Mouse (Mus musculus) left cerebral cortex, postnatal 4 days (tissue): Measurements from ENCODE around the gene Jph4. TPM values are rescaled to one million over a fixed set of nuclear protein-coding genes. Genes with fewer than 3 reads are reported as not detected.
A peak's percentile ranks its signal among the peaks of the same experiment; 100 is the strongest.

Experiments used
- DNase-seq: peaks from one replicate; pipeline ENCODE4 v3.0.0-alpha.2; 2022
- intact Hi-C: fragments of 180-260 bp; cut with DNase I; formaldehyde crosslinking; loops from one replicate; pipeline ENCODE4 v1.15.1; 2025
- total RNA-seq, 2 experiments: library from RNA; stranded (reverse); gene quantifications; 2 replicates each; pipeline ENCODE4 v1.2.3; 2021

Gene Jph4
- total RNA-seq, 2 experiments from 2014 or later, result 366 to 399 TPM

DNA sequence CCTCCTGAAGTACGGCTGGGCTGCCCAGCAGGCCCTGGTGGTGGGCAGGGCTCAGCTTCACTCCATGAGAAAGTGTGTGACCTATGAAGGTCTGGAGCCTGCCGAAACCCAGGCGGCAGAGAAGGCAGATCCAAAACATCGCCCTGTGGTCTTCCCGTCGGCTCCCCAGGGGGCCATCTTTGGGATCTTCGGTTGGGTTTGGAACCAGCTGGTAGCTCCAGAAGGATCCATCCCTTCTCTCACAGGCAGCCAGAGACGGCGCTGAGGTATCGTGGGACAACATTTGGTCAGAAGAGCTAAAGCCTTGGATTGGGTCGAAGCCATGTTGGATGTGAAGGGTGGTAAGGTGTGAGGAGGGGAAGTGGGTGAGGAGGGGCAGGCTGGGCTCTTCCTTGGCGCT, 42.3 kb downstream of the Jph4 start:
- intact Hi-C loops, result no loop called here

GRCm38 (mm10) chr14:55071756-55072155, 45.0 kb downstream of the Jph4 start:
- DNase-seq, result no peak
- intact Hi-C loops, result no loop called here

More for the DNA sequence above, 42.3 kb downstream of the Jph4 start:
- DNase-seq, result no peak

- intact Hi-C loops, result no loop called here
- no peak for DNase-seq
Observed at GRCm38 (mm10) chr14:55066042-55066441, 50.7 kb downstream of the Jph4 start.

GRCm38 (mm10) chr14:55065391-55065790, 51.3 kb downstream of the Jph4 start:
- intact Hi-C loops, result no loop called here
- no peak for DNase-seq

GRCm38 (mm10) chr14:55064481-55065370, 52.0 kb downstream of the Jph4 start:
- intact Hi-C loops, result no loop called here
- DNase-seq, result no peak

DNA sequence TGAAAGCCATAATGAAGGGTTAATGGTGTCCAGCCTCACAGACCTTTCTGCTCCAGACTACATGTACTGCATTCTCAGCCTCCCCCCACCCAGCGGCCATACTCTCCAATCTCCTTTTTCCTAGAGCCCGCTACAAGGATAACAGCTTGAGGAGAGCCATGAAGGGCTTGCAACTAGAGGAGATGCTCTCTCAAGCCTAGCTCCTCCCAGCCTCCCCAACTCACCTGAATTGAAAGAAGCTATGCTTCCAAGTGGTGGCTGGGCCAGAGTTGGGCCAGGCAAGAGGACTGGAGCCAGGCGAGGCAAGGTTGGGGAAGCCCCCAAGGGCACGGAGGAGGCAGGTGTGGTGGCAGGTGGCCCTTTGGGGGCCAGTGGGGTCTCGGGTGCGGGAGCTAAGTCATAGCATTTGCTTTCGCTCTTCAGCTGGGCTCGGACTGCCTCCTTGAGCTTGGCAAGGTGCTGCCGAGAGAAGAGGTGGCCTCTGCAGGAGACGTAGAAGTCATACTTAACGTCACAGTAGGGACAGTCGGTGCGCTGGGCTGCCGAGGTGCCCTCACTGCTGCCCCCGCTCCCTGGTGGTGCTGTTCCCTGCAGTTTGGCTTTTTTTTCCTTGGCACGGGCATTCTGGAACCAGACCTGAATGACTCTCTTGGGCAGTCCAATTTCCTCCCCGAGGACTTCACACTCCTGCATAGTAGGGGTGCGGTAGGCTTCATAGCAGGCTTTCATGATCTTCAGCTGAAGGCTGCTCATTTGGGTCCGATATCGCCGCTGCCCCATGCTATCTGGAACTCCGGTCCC, 53.0 kb downstream of the Jph4 start:
- DNase-seq, result no peak
- intact Hi-C loops, result no loop called here

- intact Hi-C loops, result no loop called here
- DNase-seq, result no peak
Observed at GRCm38 (mm10) chr14:55063117-55063516, 53.6 kb downstream of the Jph4 start.

- intact Hi-C loops, result no loop called here
- DNase-seq, result peak; percentile 82
Observed at GRCm38 (mm10) chr14:55062626-55063025, 54.1 kb downstream of the Jph4 start.

GRCm38 (mm10) chr14:55061845-55062244, 54.9 kb downstream of the Jph4 start:
- intact Hi-C loops, result no loop called here
- no peak for DNase-seq

DNA sequence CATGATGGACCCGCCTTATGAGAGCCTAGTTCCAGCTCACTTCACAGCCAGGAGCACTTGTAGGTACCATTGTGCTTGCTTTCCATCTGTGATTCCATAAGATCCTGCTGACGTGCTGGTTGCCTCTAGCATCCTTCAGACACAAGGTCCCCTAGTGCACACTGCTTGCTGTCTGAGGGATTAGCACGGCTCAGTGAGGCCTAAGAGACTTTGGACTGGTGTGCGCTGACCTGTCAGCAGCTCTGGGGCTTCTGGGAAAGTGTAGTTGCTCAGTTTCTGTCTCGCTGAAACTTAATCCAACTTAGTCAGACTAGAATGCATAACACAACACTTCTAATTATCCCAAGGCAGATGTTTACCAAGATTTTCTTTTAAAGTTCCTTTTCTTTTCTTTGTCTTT, 56.8 kb downstream of the Jph4 start:
- DNase-seq, result no peak
- intact Hi-C loops, result no loop called here

DNA sequence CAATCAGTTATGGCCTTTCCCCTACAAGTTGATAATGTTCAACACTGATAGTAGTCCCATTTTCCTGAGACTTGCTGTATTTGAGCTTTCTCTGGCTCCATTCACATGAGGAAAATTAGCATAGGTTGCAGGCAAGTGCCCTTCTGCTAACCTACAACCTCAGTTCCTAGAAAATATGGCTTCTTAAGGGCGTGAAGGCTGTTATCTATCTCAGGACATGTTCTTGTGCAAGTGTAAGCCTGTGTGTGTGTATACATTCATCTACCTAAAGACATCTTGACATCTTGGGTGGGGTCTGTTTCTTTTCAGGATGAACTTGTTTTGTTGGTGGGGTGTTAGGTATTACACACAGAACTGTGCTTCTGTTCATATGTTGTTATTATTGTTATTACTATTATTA, 57.7 kb downstream of the Jph4 start:
- no peak for DNase-seq
- intact Hi-C loops, result no loop called here

Other genes starting within 250 kb of the Jph4 start
- 10 to 100 TPM in 1 of 2 experiments, 1 to 10 TPM in 1; 7.9 to 17.0 TPM for gene Homez, start 246.0 kb downstream of the Jph4 start, total RNA-seq
- gene Ppp1r3e, start 239.4 kb downstream of the Jph4 start, total RNA-seq, result 10 to 100 TPM; 50.0 to 54.6 TPM
- gene Bcl2l2, start 233.6 kb downstream of the Jph4 start, total RNA-seq, result 10 to 100 TPM; 49.9 to 54.6 TPM
- gene Gm20521, start 233.5 kb downstream of the Jph4 start, total RNA-seq, result not detected
- gene Pabpn1, start 224.4 kb downstream of the Jph4 start, total RNA-seq, result 100 to 1,000 TPM; 325 to 354 TPM
- gene Slc22a17, start 203.8 kb downstream of the Jph4 start, total RNA-seq, result 100 to 1,000 TPM; 345 to 405 TPM
- gene Efs, start 190.8 kb downstream of the Jph4 start, total RNA-seq, result 10 to 100 TPM; 15.0 to 15.9 TPM
- not detected for gene Il25, start 184.2 kb downstream of the Jph4 start, total RNA-seq
- 10 to 100 TPM in 1 of 2 experiments, 1 to 10 TPM in 1; 7.5 to 11.1 TPM for gene Cmtm5, start 180.7 kb downstream of the Jph4 start, total RNA-seq
- gene Myh6, start 150.0 kb downstream of the Jph4 start, total RNA-seq, result 1 to 10 TPM; 2.7 TPM
- not detected for gene Gm17428, start 140.0 kb downstream of the Jph4 start, total RNA-seq
- 1 to 10 TPM; 3.9 to 5.5 TPM for gene Myh7, start 122.3 kb downstream of the Jph4 start, total RNA-seq
- gene Ngdn, start 101.5 kb downstream of the Jph4 start, total RNA-seq, result 10 to 100 TPM; 26.3 to 29.0 TPM
- gene Zfhx2, start 24.6 kb downstream of the Jph4 start, total RNA-seq, result 10 to 100 TPM; 28.2 to 29.4 TPM
- gene Thtpa, start 22.2 kb downstream of the Jph4 start, total RNA-seq, result 10 to 100 TPM; 34.7 to 35.7 TPM
- gene Ap1g2, start 10.3 kb downstream of the Jph4 start, total RNA-seq, result 10 to 100 TPM; 25.8 to 31.4 TPM
- gene Dhrs2, start 105.1 kb upstream of the Jph4 start, total RNA-seq, result not detected